Mouse (Mus musculus): ENCODE results near the gene Ppp6r1.
A peak's percentile ranks its signal among the peaks of the same experiment; 100 is the strongest.

Ppp6r1 gene

GRCm38 (mm10) chr7:4657521-4658127 lies 1.2 kb downstream of the Ppp6r1 start:
- no peak for DNase-seq (ENCODE audit: low read depth, low spot score)

GRCm38 (mm10) chr7:4656818-4657217 lies 2.0 kb downstream of the Ppp6r1 start:
- DNase-seq (ENCODE audit: low read depth, low spot score): no peak

GRCm38 (mm10) chr7:4655916-4656315 lies 2.9 kb downstream of the Ppp6r1 start:
- DNase-seq (ENCODE audit: low read depth, low spot score): no peak

GRCm38 (mm10) chr7:4655393-4655792 lies 3.4 kb downstream of the Ppp6r1 start:
- no peak for DNase-seq (ENCODE audit: low read depth, low spot score)

DNA sequence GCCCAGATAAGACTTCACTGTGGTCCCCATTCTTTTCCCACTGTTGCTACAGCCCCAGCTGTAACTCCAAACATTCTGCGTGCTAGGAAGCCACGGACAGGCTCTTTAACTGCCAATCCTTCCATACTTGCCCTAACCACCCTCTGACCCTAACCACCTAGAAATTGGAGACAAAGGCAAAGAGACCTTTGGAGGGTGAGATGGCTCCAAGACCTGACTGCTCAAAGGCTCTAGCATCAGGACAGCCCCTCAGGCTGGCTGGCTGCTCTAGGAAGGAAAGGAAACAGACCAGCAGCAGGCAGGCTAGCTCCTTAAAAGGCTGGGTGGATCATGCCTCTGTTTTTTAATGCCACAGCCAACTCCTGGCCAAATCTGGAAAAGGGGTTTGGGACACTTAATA lies 4.6 kb downstream of the Ppp6r1 start:
- DNase-seq (ENCODE audit: low read depth, low spot score): no peak

- no peak for DNase-seq (ENCODE audit: low read depth, low spot score)
These were observed 5.0 kb downstream of the Ppp6r1 start for GRCm38 (mm10) chr7:4653780-4654179.

- no peak for DNase-seq (ENCODE audit: low read depth, low spot score)
These were observed 5.5 kb downstream of the Ppp6r1 start for GRCm38 (mm10) chr7:4653351-4653750.

DNA sequence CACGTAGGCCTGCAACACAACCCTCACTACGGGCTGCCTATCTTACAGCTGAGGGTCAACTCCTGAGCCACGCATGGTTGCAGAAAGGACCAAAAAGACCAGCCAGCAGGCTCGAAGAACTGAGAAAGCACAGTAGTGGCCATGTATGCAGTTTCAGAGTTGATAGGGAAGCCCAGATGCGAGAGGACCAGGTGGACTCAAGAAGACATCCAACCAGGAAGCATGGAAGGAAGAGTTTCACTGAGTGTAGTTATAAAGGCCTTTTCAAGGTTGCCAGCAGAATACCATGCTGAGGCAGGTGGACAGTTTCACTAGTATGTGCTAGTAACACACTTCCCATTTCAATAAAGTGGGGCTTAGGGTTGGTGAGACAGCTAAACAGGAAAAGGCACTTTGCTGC lies 6.1 kb downstream of the Ppp6r1 start:
- no peak for DNase-seq (ENCODE audit: low read depth, low spot score)

- DNase-seq (ENCODE audit: low read depth, low spot score): no peak
These were observed 7.2 kb downstream of the Ppp6r1 start for GRCm38 (mm10) chr7:4651581-4651980.

DNA sequence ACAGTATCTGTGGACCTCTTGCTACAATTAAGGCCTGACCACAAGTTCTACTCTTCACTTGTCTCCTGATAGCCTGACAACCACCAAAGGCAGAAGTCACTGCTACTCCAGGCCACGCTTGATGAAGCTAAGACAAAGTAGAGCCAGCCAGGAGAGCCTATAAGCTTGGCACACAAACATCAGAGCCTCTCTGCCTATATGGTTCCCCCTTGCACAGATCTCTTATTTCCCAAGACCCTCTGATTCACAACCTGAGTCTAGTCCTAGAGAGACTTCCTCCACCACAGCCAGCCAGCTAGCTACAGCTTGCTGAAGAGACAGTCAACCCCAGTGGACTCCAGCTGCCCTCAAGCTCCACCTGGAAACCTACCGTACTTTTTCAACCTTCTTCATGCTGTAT lies 10.8 kb downstream of the Ppp6r1 start:
- DNase-seq (ENCODE audit: low read depth, low spot score): no peak

- DNase-seq (ENCODE audit: low read depth, low spot score): no peak
These were observed 11.5 kb downstream of the Ppp6r1 start for GRCm38 (mm10) chr7:4647291-4647690.

DNA sequence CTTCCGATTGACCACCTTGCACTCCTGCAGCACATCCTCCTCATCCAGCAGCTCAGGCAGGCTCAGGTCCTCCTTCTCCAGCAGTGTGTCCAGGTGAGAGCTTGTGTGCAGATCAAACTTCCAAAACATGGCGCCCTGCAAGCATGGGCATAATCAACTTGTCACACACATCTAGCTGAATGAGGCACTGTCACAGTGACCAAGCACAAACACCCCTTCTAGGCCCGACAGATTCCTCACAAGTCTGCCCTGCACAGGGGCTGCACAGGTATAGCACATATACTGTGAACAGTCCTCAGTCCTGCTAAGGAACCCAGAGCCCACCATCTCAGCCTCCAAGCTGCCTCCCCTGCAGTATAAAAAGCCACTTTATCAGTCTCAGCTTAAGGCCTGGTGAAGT lies 12.0 kb downstream of the Ppp6r1 start:
- DNase-seq (ENCODE audit: low read depth, low spot score): no peak

GRCm38 (mm10) chr7:4643225-4643624 lies 15.6 kb downstream of the Ppp6r1 start:
- no peak for DNase-seq (ENCODE audit: low read depth, low spot score)

GRCm38 (mm10) chr7:4641956-4642355 lies 16.9 kb downstream of the Ppp6r1 start:
- no peak for DNase-seq (ENCODE audit: low read depth, low spot score)

DNA sequence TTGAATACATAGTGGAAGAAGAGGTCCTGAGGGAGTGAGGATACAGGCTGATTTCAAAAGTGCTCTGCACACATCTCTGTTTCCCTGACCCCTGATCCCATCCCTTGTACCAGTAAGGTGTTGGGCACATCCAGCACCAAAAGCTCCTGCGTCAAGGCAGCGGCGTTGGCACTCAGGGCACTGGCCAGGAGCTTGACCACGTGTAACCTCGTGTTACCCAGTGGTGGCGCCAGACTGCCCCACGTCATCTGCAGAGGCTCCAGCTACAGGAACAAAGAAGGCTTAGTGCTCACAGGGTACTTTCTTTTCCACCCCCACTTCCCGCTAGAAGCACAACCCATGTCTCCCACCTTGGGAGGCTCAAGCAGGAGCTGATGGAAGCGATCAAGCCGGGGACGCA lies 17.7 kb downstream of the Ppp6r1 start:
- no peak for DNase-seq (ENCODE audit: low read depth, low spot score)

GRCm38 (mm10) chr7:4636179-4636578 lies 22.6 kb downstream of the Ppp6r1 start:
- no peak for DNase-seq (ENCODE audit: low read depth, low spot score)

DNA sequence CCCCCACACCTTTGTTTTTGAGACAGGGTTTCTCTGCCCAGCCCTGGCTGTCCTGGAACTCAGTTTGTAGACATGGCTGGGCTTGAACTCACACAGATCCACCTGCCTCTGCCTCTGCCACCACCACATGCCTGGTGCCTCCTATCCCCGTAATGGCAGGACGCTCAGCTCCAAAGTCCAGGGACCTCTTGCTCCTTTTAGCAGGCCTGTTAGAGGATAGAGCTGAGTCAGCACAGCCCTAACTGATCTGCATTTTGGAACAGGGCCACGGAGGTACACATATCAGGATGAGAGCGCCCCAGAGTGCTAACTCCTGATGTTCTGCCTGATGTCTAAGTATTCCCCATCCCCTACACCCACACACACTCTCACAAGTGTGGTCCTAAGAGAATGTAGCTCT lies 27.8 kb downstream of the Ppp6r1 start, which contains the start of gene Tmem86b:
Gene Tmem86b, minus strand, starts transcription at position 392 of the 400 bp plus-strand sequence.
- DNase-seq (ENCODE audit: low read depth, low spot score): no peak

DNA sequence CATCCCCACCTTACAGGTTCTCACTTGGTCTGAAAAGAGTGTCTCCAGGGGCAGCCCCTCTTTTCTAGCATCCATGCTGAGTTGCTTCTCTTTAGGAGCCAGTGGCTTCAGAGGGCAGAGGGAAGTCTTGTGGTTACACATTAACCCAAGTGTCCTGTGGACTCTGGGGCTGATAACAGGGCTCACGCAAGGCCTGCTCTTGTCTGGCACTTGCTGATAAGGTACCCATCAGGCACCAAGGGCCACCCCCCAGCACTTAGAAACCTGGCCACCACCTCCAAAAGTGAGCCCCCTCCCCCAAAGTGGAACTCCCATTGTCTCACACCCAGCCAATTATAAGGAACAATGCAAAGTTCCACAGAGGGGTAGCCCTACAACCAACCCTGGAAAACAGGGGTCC lies 28.6 kb downstream of the Ppp6r1 start:
- peak; percentile 8 for DNase-seq (ENCODE audit: low read depth, low spot score)

DNA sequence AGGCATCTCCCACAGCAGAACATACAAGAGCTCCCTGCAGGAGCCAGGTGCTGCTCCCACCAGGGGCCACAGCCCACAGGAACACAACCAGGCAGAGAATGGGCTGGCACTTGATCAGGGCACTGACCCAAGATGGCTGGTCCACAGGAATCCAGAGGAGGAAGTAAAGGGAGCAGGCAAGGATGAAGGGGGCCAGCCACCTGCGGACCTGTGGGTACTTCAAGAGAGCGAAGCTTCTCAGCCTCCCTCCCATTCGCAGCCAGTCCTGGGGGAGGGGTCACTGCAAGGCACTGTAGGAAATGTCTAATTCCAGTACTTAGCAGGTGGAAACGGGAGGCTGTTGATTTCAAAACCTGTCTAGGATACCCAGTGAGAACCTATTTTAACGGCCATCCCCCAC lies 29.2 kb downstream of the Ppp6r1 start:
- no peak for DNase-seq (ENCODE audit: low read depth, low spot score)

GRCm38 (mm10) chr7:4625928-4626327 lies 32.9 kb downstream of the Ppp6r1 start:
- no peak for DNase-seq (ENCODE audit: low read depth, low spot score)

GRCm38 (mm10) chr7:4624343-4624742 lies 34.5 kb downstream of the Ppp6r1 start:
- no peak for DNase-seq (ENCODE audit: low read depth, low spot score)

GRCm38 (mm10) chr7:4623544-4624189 lies 35.2 kb downstream of the Ppp6r1 start:
- peak; percentile 36 for DNase-seq (ENCODE audit: low read depth, low spot score)

DNA sequence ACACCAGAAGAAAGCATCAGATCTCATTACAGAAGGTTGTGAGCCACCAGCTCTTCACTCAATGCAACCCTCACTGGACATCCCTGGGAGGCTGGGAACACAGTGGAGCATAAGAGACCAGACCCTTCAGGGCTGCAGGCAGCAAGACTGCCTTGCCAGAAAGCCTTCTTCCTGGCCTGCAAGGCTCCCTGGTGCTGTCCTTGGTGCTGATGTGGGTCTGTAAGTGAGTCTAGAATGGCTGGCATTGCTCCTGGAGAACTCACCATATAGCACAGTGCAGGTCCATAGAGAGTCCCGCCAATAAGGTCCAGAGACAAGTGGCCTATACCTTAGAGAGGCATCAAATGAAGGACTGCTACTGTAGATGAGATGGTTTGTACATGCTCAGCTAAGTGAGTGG lies 38.8 kb downstream of the Ppp6r1 start:
- DNase-seq (ENCODE audit: low read depth, low spot score): peak; percentile 54
